8 mouse cellular contexts compared by ENCODE assay signal in genomic region chr17:80255208-80255607, GRCm38 (mm10). TPM values are rescaled to one million over a fixed set of nuclear protein-coding genes. Genes with fewer than 3 reads are reported as not detected.
DNase-seq lines count a peak whose midpoint lies in the region; ATAC-seq and TF ChIP-seq lines count a peak whose summit lies in the region.

No protein-coding gene starts in this region.

- H3K4me1 ChIP-seq in neural tube, embryonic 15.5 days = no peaks in the 10 kb centered on the region
- H3K4me1 ChIP-seq in embryonic fibroblast, embryonic 13.5 days (ENCODE audit: control insufficient read depth, insufficient read depth, low read length) = 0 out of 2 replicates have a peak, but pooled peaks cover 2% of the 10 kb centered on the region
- peaks cover 11% of the 10 kb centered on the region for H3K4me1 ChIP-seq in intestine, embryonic 15.5 days (replicated peaks)

- no peak overlapping the region for H3K9ac ChIP-seq in neural tube, embryonic 15.5 days (replicated peaks)
- H3K9ac ChIP-seq in intestine, embryonic 15.5 days = no peak overlapping the region

- no peak overlapping the region for H3K4me2 ChIP-seq in neural tube, embryonic 15.5 days
- H3K4me2 ChIP-seq in intestine, embryonic 15.5 days (replicated peaks) = peak overlapping the region; percentile 22; the same call in 1 of the 2 replicates

- 73% methylated on average over 13 of the region's 13 CpGs for WGBS in neural tube, embryonic 15.5 days
- 17% methylated on average over 13 of the region's 13 CpGs for WGBS in intestine, embryonic 15.5 days

- no peak for TF ChIP-seq POLR2A in embryonic fibroblast, embryonic 13.5 days (IDR thresholded peaks at IDR 0.05; ENCODE audit: low read depth, low read length)

- peak; percentile 15 for DNase-seq in neural tube, embryonic 10.5 days (ENCODE audit: extremely low spot score, low spot score)
- peak; percentile 84 for DNase-seq in lung, postnatal 36 days
- DNase-seq in cerebellum, postnatal 36 days = no peak
- no peak for DNase-seq in frontal cortex, adult 2 months (ENCODE audit: extremely low spot score in 1 of 2, low spot score in 1 of 2)

- no peak for TF ChIP-seq CTCF in embryonic fibroblast, embryonic 13.5 days (IDR thresholded peaks at IDR 0.05; ENCODE audit: borderline replicate concordance, insufficient read depth, low read length)

- H3K27ac ChIP-seq in neural tube, embryonic 15.5 days (replicated peaks) = no peak overlapping the region
- peak overlapping the region; percentile 89 for H3K27ac ChIP-seq in embryonic fibroblast, embryonic 13.5 days (ENCODE audit: insufficient read depth, low read length)
- peak overlapping the region; percentile 48; the same call in 1 of the 2 replicates for H3K27ac ChIP-seq in intestine, embryonic 15.5 days

- no peak overlapping the region for H3K4me3 ChIP-seq in neural tube, embryonic 15.5 days (replicated peaks)
- H3K4me3 ChIP-seq in embryonic fibroblast, embryonic 13.5 days (ENCODE audit: insufficient read depth, low read length) = no peak overlapping the region
- no peak overlapping the region for H3K4me3 ChIP-seq in intestine, embryonic 15.5 days (replicated peaks)

- no peaks in the 10 kb centered on the region for H3K27me3 ChIP-seq in neural tube, embryonic 15.5 days (replicated peaks)
- H3K27me3 ChIP-seq in intestine, embryonic 15.5 days (replicated peaks) = no peaks in the 10 kb centered on the region

- ATAC-seq in neural tube, embryonic 15.5 days (ENCODE audit: low FRiP score) = no peak
- ATAC-seq in intestine, embryonic 15.5 days = peak; percentile 93
- no peak for ATAC-seq in erythroblast, adult 5-6 weeks (replicated peaks; ENCODE audit: low FRiP score, poor library complexity, severe bottlenecking)

- H3K9me3 ChIP-seq in neural tube, embryonic 15.5 days (replicated peaks) = no peaks in the 10 kb centered on the region
- no peaks in the 10 kb centered on the region; the same call in 1 of the 2 replicates for H3K9me3 ChIP-seq in intestine, embryonic 15.5 days

- peaks cover 98% of the 10 kb centered on the region for H3K36me3 ChIP-seq in neural tube, embryonic 15.5 days
- peaks cover 29% of the 10 kb centered on the region for H3K36me3 ChIP-seq in intestine, embryonic 15.5 days

RNA-seq across cellular contexts. Expression of gene Gemin6, which starts 31.0 kb away (rescaled TPM):
- polyA plus RNA-seq in neural tube, embryonic 15.5 days (2015; fragmentation: Nextera tagmentation; extraction: Ambion mirVana) = 18.8 and 23.9 TPM in 2 replicates
- 14.9 and 15.3 TPM in 2 replicates for polyA plus RNA-seq in embryonic fibroblast, embryonic 13.5 days (2011; ENCODE audit: insufficient read length, low read depth, missing spikeins)
- 44.9 and 49.1 TPM in 2 replicates for polyA plus RNA-seq in intestine, embryonic 15.5 days (2015; fragmentation: Nextera tagmentation; extraction: Ambion mirVana)
- 6.7 and 8.4 TPM in 2 replicates for polyA plus RNA-seq in frontal cortex, adult 2 months (2012; rRNA removed)
- total RNA-seq in erythroblast, adult 5-6 weeks (2015; ENCODE audit: low replicate concordance) = 2.9 and 5.6 TPM in 2 replicates
- 1.8 and 12.3 TPM in 2 replicates for total RNA-seq in erythroblast, adult 5-6 weeks (2017; ENCODE audit: low replicate concordance)

RNA-seq across cellular contexts. Expression of gene Morn2, which starts 34.8 kb away (rescaled TPM):
- 45.4 and 51.6 TPM in 2 replicates for polyA plus RNA-seq in neural tube, embryonic 15.5 days (2015; fragmentation: Nextera tagmentation; extraction: Ambion mirVana)
- polyA plus RNA-seq in embryonic fibroblast, embryonic 13.5 days (2011; ENCODE audit: insufficient read length, low read depth, missing spikeins) = 9.1 and 10.6 TPM in 2 replicates
- 22.4 and 25.4 TPM in 2 replicates for polyA plus RNA-seq in intestine, embryonic 15.5 days (2015; fragmentation: Nextera tagmentation; extraction: Ambion mirVana)
- polyA plus RNA-seq in frontal cortex, adult 2 months (2012; rRNA removed) = 36.6 and 45.5 TPM in 2 replicates
- total RNA-seq in erythroblast, adult 5-6 weeks (2015; ENCODE audit: low replicate concordance) = not detected in 2 replicates
- 3.3 TPM in 1 of 2 replicates, not detected in the other for total RNA-seq in erythroblast, adult 5-6 weeks (2017; ENCODE audit: low replicate concordance)

RNA-seq across cellular contexts. Expression of gene Dhx57, which starts 35.1 kb away (rescaled TPM):
- 43.0 and 50.5 TPM in 2 replicates for polyA plus RNA-seq in neural tube, embryonic 15.5 days (2015; fragmentation: Nextera tagmentation; extraction: Ambion mirVana)
- polyA plus RNA-seq in embryonic fibroblast, embryonic 13.5 days (2011; ENCODE audit: insufficient read length, low read depth, missing spikeins) = 24.2 and 25.8 TPM in 2 replicates
- polyA plus RNA-seq in intestine, embryonic 15.5 days (2015; fragmentation: Nextera tagmentation; extraction: Ambion mirVana) = 12.9 and 13.4 TPM in 2 replicates
- 28.8 and 31.5 TPM in 2 replicates for polyA plus RNA-seq in frontal cortex, adult 2 months (2012; rRNA removed)
- total RNA-seq in erythroblast, adult 5-6 weeks (2015; ENCODE audit: low replicate concordance) = 1.3 and 7.7 TPM in 2 replicates
- total RNA-seq in erythroblast, adult 5-6 weeks (2017; ENCODE audit: low replicate concordance) = 2.0 and 2.4 TPM in 2 replicates

RNA-seq across cellular contexts. Expression of gene Ttc39d, which starts 47.9 kb away (rescaled TPM):
- 0.10 TPM in 1 of 2 replicates, not detected in the other for polyA plus RNA-seq in neural tube, embryonic 15.5 days (2015; fragmentation: Nextera tagmentation; extraction: Ambion mirVana)
- polyA plus RNA-seq in embryonic fibroblast, embryonic 13.5 days (2011; ENCODE audit: insufficient read length, low read depth, missing spikeins) = not detected in 2 replicates
- polyA plus RNA-seq in intestine, embryonic 15.5 days (2015; fragmentation: Nextera tagmentation; extraction: Ambion mirVana) = 0.11 and 0.16 TPM in 2 replicates
- polyA plus RNA-seq in frontal cortex, adult 2 months (2012; rRNA removed) = 0.14 and 0.27 TPM in 2 replicates
- not detected in 2 replicates for total RNA-seq in erythroblast, adult 5-6 weeks (2015; ENCODE audit: low replicate concordance)
- total RNA-seq in erythroblast, adult 5-6 weeks (2017; ENCODE audit: low replicate concordance) = not detected in 2 replicates

RNA-seq across cellular contexts. Expression of gene Srsf7, which starts 48.1 kb away (rescaled TPM):
- 356 and 410 TPM in 2 replicates for polyA plus RNA-seq in neural tube, embryonic 15.5 days (2015; fragmentation: Nextera tagmentation; extraction: Ambion mirVana)
- 132 and 194 TPM in 2 replicates for polyA plus RNA-seq in embryonic fibroblast, embryonic 13.5 days (2011; ENCODE audit: insufficient read length, low read depth, missing spikeins)
- polyA plus RNA-seq in intestine, embryonic 15.5 days (2015; fragmentation: Nextera tagmentation; extraction: Ambion mirVana) = 497 and 569 TPM in 2 replicates
- 154 and 185 TPM in 2 replicates for polyA plus RNA-seq in frontal cortex, adult 2 months (2012; rRNA removed)
- total RNA-seq in erythroblast, adult 5-6 weeks (2015; ENCODE audit: low replicate concordance) = 90.1 and 116 TPM in 2 replicates
- total RNA-seq in erythroblast, adult 5-6 weeks (2017; ENCODE audit: low replicate concordance) = 89.8 and 90.9 TPM in 2 replicates

Comparison
In these comparisons a context has a peak if more than half of its experiments do, and no peak if none do; other contexts are left out.
1. DNase-seq: peak in neural tube, embryonic 10.5 days (single experiment) and lung, postnatal 36 days (single experiment); none in cerebellum, postnatal 36 days (0 of 2) and frontal cortex, adult 2 months (0 of 2).